Mouse (Mus musculus): Measurements from ENCODE around the gene Sat2. TPM values are rescaled to one million over a fixed set of nuclear protein-coding genes. Genes with fewer than 3 reads are reported as not detected.

Sat2 gene
- polyA plus RNA-seq, 1 experiment from 2014 or later = 15.6 TPM

DNA sequence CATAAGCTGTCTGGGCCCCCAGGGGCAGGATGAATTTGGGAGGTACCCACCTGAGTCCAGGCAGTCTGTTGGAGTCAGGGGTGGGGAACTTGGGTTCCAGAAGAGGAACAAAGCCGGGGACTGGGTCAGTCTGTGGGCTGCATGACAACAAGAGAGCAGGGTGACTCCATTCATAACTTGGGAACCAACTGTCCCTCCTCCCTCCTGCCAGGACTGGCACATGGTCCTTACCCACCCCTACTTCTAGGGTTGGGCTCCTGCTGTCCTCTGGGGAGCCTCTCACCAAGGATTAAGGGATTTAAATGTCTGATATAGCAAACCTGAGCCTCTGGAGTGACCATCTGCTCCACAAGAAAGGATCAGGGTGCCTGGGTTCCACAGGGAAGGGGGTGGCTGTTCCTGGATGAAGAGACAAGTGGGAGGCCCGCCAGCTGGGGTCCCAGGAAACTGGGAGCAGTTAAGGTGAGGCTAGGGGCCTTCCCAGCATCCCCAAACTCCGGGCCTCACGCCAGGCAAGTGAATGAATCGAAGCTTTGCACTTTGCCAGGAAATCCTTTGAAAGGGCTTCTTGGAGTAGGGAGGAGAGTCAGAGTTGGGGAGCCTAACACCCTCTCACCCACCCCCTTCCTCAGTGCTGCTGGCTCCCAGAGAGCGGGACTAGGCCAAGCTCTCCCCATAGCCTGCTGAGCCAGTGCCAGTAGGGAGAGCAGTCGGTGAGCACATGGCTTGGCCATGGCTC, 29.8 kb upstream of the Sat2 start:
- Histone ChIP-seq H3K4me2 (ENCODE audit: low read depth, low read length) (no peak overlapping the region), H3K4me3 (ENCODE audit: low read depth, low read length) (no peak overlapping the region), H3K9ac (ENCODE audit: low read depth, low read length) (no peak overlapping the region), H3K27me3 (replicated peaks; ENCODE audit: control insufficient read depth, insufficient read depth, low read length) (no peaks in the 10 kb centered on the region), H3K36me3 (ENCODE audit: control insufficient read depth, insufficient read depth, low read length) (peaks cover 77% of the 10 kb centered on the region), H3K27ac (replicated peaks; ENCODE audit: low read depth, low read length) (no peak overlapping the region), H3K4me1 (ENCODE audit: control insufficient read depth, insufficient read depth, low read length) (no peaks in the 10 kb centered on the region), H3K9me3 (ENCODE audit: control insufficient read depth, low read length) (no peaks in the 10 kb centered on the region)
- 81% methylated on average over 7 of the region's 7 CpGs for WGBS
- ATAC-seq (ENCODE audit: low read depth) (0 out of 2 replicates have a peak, but pooled peaks have one; percentile 22), DNase-seq (ENCODE audit: low spot score) (peak; percentile 4)

DNA sequence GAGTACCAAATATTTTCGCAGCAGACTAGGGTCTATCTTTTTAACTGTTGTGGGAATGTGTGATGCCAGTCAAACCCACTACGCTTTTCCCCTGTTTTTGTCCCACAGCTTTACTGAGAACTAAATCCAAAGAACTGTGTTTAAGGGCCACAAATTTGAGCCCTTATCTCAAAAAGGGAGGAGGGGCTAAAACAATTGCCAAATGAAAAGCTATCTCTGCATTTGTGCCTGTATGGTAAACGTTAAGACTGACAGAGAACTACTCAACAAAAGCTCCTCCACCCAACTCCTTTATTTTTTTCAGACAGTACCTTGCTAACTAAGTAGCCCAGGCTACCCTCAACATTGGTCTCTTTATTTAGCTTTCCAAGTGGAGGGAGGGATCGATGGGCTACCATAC, 29.0 kb upstream of the Sat2 start:
- 90% methylated on average over 4 of the region's 4 CpGs for WGBS
- DNase-seq (ENCODE audit: low spot score) = no peak
- Histone ChIP-seq H3K9ac (ENCODE audit: low read depth, low read length) (no peak overlapping the region), H3K4me1 (ENCODE audit: control insufficient read depth, insufficient read depth, low read length) (no peaks in the 10 kb centered on the region), H3K36me3 (ENCODE audit: control insufficient read depth, insufficient read depth, low read length) (peaks cover 70% of the 10 kb centered on the region), H3K4me2 (ENCODE audit: low read depth, low read length) (no peak overlapping the region), H3K27ac (replicated peaks; ENCODE audit: low read depth, low read length) (no peak overlapping the region), H3K27me3 (replicated peaks; ENCODE audit: control insufficient read depth, insufficient read depth, low read length) (no peaks in the 10 kb centered on the region), H3K4me3 (ENCODE audit: low read depth, low read length) (no peak overlapping the region), H3K9me3 (ENCODE audit: control insufficient read depth, low read length) (no peaks in the 10 kb centered on the region)
- ATAC-seq (ENCODE audit: low read depth) = no peak

DNA sequence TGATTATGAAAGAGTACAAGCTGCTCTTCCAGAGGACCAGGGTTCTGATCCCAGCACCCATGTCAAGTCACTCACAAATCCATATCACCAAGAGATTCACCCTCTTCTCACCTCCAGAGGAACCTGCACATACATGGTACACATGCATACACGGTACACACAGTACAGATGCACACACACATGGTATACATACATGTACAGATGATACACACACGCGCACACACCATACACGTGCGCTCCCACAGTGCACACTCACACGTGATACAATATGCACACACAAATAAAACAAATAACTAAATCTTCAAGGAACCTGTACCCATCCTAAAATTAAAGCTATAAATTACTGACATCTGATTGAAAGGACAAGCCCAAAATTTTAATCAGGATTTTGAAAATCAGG, 27.0 kb upstream of the Sat2 start:
- WGBS = 95% methylated on average over 6 of the region's 6 CpGs
- DNase-seq (ENCODE audit: low spot score) (no peak), ATAC-seq (ENCODE audit: low read depth) (no peak)
- no peak overlapping the region for H3K4me2 ChIP-seq (ENCODE audit: low read depth, low read length)
- H3K9ac ChIP-seq (ENCODE audit: low read depth, low read length) = no peak overlapping the region
- H3K27ac ChIP-seq (replicated peaks; ENCODE audit: low read depth, low read length) = no peak overlapping the region
- H3K4me1 ChIP-seq (ENCODE audit: control insufficient read depth, insufficient read depth, low read length) = peaks cover 3% of the 10 kb centered on the region
- H3K27me3 ChIP-seq (replicated peaks; ENCODE audit: control insufficient read depth, insufficient read depth, low read length) = no peaks in the 10 kb centered on the region
- H3K9me3 ChIP-seq (ENCODE audit: control insufficient read depth, low read length) = no peaks in the 10 kb centered on the region
- H3K36me3 ChIP-seq (ENCODE audit: control insufficient read depth, insufficient read depth, low read length) = peaks cover 49% of the 10 kb centered on the region
- H3K4me3 ChIP-seq (ENCODE audit: low read depth, low read length) = no peak overlapping the region

DNA sequence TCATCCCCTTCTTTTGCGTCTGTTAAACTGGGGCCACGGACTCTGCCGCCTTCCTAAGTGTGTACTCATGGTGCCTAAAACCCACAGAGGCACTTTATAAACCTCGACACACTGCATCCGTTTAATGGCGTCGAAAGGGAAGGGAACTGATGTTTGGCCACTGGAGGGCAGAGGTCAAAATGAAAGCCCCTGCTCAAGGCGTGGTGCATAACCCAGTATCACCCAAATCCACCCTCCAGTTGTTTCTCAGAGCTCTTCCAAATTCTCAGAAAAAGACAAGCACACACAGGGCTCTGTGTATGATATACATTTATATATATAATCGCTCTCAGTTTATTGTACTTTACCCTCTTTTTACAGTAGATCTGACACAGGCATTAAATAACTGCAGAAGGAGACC, 22.4 kb upstream of the Sat2 start:
- Histone ChIP-seq H3K9me3 (ENCODE audit: control insufficient read depth, low read length) (no peaks in the 10 kb centered on the region), H3K4me3 (ENCODE audit: low read depth, low read length) (no peak overlapping the region), H3K4me1 (ENCODE audit: control insufficient read depth, insufficient read depth, low read length) (peaks cover 17% of the 10 kb centered on the region), H3K36me3 (ENCODE audit: control insufficient read depth, insufficient read depth, low read length) (peaks cover 11% of the 10 kb centered on the region; the same call in 1 of the 2 replicates), H3K4me2 (ENCODE audit: low read depth, low read length) (peak overlapping the region; percentile 33; the same call in 1 of the 2 replicates), H3K27ac (replicated peaks; ENCODE audit: low read depth, low read length) (peak overlapping the region; percentile 65; the same call in 1 of the 2 replicates), H3K9ac (ENCODE audit: low read depth, low read length) (no peak overlapping the region), H3K27me3 (replicated peaks; ENCODE audit: control insufficient read depth, insufficient read depth, low read length) (peaks cover 4% of the 10 kb centered on the region; the same call in 1 of the 2 replicates)
- ATAC-seq (ENCODE audit: low read depth) (no peak), DNase-seq (ENCODE audit: low spot score) (no peak)
- WGBS = 12% methylated on average over 9 of the region's 9 CpGs

DNA sequence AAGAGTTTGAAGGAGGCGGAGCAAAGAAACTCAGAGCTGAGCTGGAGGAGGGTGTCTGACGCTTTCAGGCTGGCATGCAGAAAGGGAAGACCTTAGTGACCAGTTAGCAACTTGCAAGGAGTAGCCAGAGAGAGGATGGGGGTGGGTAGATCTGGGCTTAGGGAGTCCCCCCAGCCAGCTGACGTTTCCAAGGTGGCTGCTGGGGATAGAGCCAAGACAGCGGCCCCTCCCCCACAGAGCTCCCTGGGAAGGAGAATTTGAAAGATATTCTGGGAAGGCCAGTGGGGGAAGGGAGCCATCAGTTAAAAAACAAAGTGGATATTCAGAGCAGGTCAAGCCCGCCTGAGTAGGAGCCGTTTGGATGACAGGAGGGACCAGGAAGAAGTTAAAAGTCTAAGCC, 21.7 kb upstream of the Sat2 start:
- Histone ChIP-seq H3K9me3 (ENCODE audit: control insufficient read depth, low read length) (no peaks in the 10 kb centered on the region), H3K9ac (ENCODE audit: low read depth, low read length) (peak overlapping the region; percentile 47; the same call in 1 of the 2 replicates), H3K4me1 (ENCODE audit: control insufficient read depth, insufficient read depth, low read length) (peaks cover 24% of the 10 kb centered on the region), H3K36me3 (ENCODE audit: control insufficient read depth, insufficient read depth, low read length) (peaks cover 6% of the 10 kb centered on the region; the same call in 1 of the 2 replicates), H3K4me3 (ENCODE audit: low read depth, low read length) (no peak overlapping the region), H3K27ac (replicated peaks; ENCODE audit: low read depth, low read length) (peak overlapping the region; percentile 65; the same call in 1 of the 2 replicates), H3K27me3 (replicated peaks; ENCODE audit: control insufficient read depth, insufficient read depth, low read length) (peaks cover 5% of the 10 kb centered on the region; the same call in 1 of the 2 replicates), H3K4me2 (ENCODE audit: low read depth, low read length) (peak overlapping the region; percentile 33)
- peak; percentile 35; the same call in 1 of the 2 replicates for ATAC-seq (ENCODE audit: low read depth)
- WGBS = 9% methylated on average over 6 of the region's 6 CpGs
- DNase-seq (ENCODE audit: low spot score) = peak; percentile 80

DNA sequence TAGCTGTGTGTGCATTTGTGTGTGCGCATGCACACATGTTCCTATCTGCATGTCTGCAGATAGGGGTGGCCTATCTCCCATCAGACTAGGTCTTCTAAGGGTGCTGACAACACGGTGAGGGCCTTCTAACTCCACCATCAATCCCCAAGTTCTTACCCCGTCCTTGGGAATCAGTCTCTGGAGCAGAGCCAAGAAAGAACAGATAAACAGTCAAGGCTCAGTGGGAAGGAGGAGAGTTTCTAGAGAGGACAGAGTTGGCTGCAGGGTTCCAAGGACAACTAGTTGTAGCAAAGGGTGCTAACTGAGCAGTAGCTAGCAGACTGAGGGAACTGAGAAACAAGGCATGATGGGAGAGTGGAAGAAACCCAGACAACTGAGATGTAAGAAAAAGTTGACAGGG, 20.1 kb upstream of the Sat2 start:
- no peaks in the 10 kb centered on the region for H3K36me3 ChIP-seq (ENCODE audit: control insufficient read depth, insufficient read depth, low read length)
- ATAC-seq (ENCODE audit: low read depth) (no peak), DNase-seq (ENCODE audit: low spot score) (no peak)
- peaks cover 24% of the 10 kb centered on the region for H3K4me1 ChIP-seq (ENCODE audit: control insufficient read depth, insufficient read depth, low read length)
- H3K9me3 ChIP-seq (ENCODE audit: control insufficient read depth, low read length) = no peaks in the 10 kb centered on the region
- H3K4me2 ChIP-seq (ENCODE audit: low read depth, low read length) = no peak overlapping the region
- no peak overlapping the region for H3K4me3 ChIP-seq (ENCODE audit: low read depth, low read length)
- 74% methylated on average over 3 of the region's 3 CpGs for WGBS
- peaks cover 5% of the 10 kb centered on the region; the same call in 1 of the 2 replicates for H3K27me3 ChIP-seq (replicated peaks; ENCODE audit: control insufficient read depth, insufficient read depth, low read length)
- no peak overlapping the region for H3K27ac ChIP-seq (replicated peaks; ENCODE audit: low read depth, low read length)
- no peak overlapping the region for H3K9ac ChIP-seq (ENCODE audit: low read depth, low read length)

DNA sequence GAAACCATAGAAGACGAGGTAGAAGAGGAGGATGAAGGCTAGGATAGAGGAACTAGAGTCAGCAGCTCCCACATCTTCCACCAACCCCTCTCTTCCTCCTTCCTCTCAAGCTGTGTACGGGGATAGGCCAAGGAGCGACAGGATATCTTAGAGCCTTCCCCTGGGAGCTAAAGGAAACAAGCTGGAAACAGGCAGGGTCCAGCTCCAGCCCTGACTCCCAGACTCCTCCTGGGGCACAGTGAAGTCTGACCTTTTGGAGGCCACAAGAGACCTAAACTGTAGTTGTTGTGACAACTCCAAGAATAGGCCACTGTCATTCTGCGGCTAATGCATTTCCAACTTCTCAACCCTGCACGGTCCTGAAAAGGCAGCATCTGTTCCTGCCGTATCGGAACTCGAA, 18.3 kb upstream of the Sat2 start:
- Histone ChIP-seq H3K36me3 (ENCODE audit: control insufficient read depth, insufficient read depth, low read length) (no peaks in the 10 kb centered on the region), H3K4me3 (ENCODE audit: low read depth, low read length) (0 out of 2 replicates have a peak overlapping the region, but pooled peaks have one; percentile 60), H3K4me2 (ENCODE audit: low read depth, low read length) (0 out of 2 replicates have a peak overlapping the region, but pooled peaks have one; percentile 98), H3K27me3 (replicated peaks; ENCODE audit: control insufficient read depth, insufficient read depth, low read length) (peaks cover 5% of the 10 kb centered on the region; the same call in 1 of the 2 replicates), H3K27ac (replicated peaks; ENCODE audit: low read depth, low read length) (no peak overlapping the region), H3K9me3 (ENCODE audit: control insufficient read depth, low read length) (no peaks in the 10 kb centered on the region), H3K9ac (ENCODE audit: low read depth, low read length) (no peak overlapping the region), H3K4me1 (ENCODE audit: control insufficient read depth, insufficient read depth, low read length) (peaks cover 24% of the 10 kb centered on the region)
- no peak for ATAC-seq (ENCODE audit: low read depth)
- 62% methylated on average over 8 of the region's 8 CpGs for WGBS
- DNase-seq (ENCODE audit: low spot score) = no peak

DNA sequence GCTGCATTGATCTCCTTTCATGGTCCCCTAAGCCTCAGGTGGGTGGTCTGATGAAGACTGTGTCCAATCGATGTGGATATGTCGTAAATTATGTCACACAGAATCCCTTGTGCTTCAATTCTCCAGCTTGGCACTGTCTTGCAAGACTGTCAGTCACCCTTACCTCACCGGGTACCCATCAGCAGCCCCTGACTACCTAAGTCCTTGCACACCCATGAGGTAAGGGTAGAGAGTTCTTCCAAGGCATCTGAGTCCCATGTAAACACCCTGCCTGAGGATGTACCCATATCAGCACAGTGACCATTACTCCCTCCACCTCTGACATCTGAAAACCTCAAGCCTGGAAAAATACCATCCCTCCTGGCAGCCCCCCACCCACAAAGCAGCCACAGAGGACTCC, 17.5 kb upstream of the Sat2 start:
- 45% methylated on average over 3 of the region's 3 CpGs for WGBS
- Histone ChIP-seq H3K9ac (ENCODE audit: low read depth, low read length) (peak overlapping the region; percentile 68), H3K27ac (replicated peaks; ENCODE audit: low read depth, low read length) (no peak overlapping the region), H3K27me3 (replicated peaks; ENCODE audit: control insufficient read depth, insufficient read depth, low read length) (peaks cover 5% of the 10 kb centered on the region; the same call in 1 of the 2 replicates), H3K4me1 (ENCODE audit: control insufficient read depth, insufficient read depth, low read length) (peaks cover 24% of the 10 kb centered on the region), H3K4me2 (ENCODE audit: low read depth, low read length) (peak overlapping the region; percentile 98), H3K36me3 (ENCODE audit: control insufficient read depth, insufficient read depth, low read length) (no peaks in the 10 kb centered on the region), H3K4me3 (ENCODE audit: low read depth, low read length) (peak overlapping the region; percentile 60), H3K9me3 (ENCODE audit: control insufficient read depth, low read length) (no peaks in the 10 kb centered on the region)
- DNase-seq (ENCODE audit: low spot score) (no peak), ATAC-seq (ENCODE audit: low read depth) (no peak)

Measured in embryonic facial prominence, embryonic 14.5 days (tissue).